Mouse (Mus musculus): ENCODE measurements around the gene Gm20388. TPM values are rescaled to one million over a fixed set of nuclear protein-coding genes. Genes with fewer than 3 reads are reported as not detected.

Gene Gm20388
- polyA plus RNA-seq, 1 experiment, result 28.1 TPM

DNA sequence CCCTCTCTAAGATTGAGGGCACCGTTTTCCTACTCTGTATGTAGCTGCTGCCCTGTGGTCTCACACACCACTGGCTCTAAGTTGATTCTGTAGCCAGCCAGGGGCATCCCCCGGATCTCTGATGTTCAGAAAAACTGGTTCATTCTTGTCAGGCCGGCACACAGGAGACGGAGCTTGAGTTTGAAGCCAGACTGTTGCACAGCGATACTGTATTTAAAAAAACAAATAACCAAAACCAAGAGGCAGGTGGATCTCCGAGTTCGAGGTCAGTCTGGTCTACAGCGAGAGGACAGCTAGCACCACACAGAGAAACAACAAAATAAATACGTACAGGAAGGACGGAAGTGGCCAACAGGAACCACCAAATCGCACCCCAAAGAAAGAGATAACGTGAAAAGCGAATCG, 3154.2 kb downstream of the Gm20388 start:
- peak overlapping the region; percentile 86 for H3K27ac ChIP-seq (ENCODE audit: insufficient read depth, low read length)
- H3K27me3 ChIP-seq (ENCODE audit: control insufficient read depth, insufficient read depth, low read length, poor library complexity, severe bottlenecking), result no peaks in the 10 kb centered on the region
- TF ChIP-seq POLR2A (IDR thresholded peaks at IDR 0.05; ENCODE audit: insufficient read depth, low read length) (no peak), EP300 (IDR thresholded peaks at IDR 0.05; ENCODE audit: insufficient read depth, low read depth, low read length) (no peak), CTCF (IDR thresholded peaks at IDR 0.05; ENCODE audit: low read depth, low read length) (no peak)
- H3K9me3 ChIP-seq (replicated peaks; ENCODE audit: control insufficient read depth, insufficient read depth, low read length, poor library complexity, severe bottlenecking), result no peaks in the 10 kb centered on the region
- H3K9ac ChIP-seq (ENCODE audit: low read depth, poor library complexity, severe bottlenecking), result peak overlapping the region; percentile 96
- peaks cover 8% of the 10 kb centered on the region for H3K36me3 ChIP-seq (ENCODE audit: control insufficient read depth, insufficient read depth, low read length, poor library complexity, severe bottlenecking)
- peak overlapping the region; percentile 95 for H3K4me3 ChIP-seq (ENCODE audit: low read depth, low read length)
- peaks cover 2% of the 10 kb centered on the region for H3K4me1 ChIP-seq (ENCODE audit: control insufficient read depth, insufficient read depth, low read length)

GRCm38 (mm10) chr8:123065214-123066100, 3154.8 kb downstream of the Gm20388 start:
- Histone ChIP-seq H3K36me3 (ENCODE audit: control insufficient read depth, insufficient read depth, low read length, poor library complexity, severe bottlenecking) (peaks cover 10% of the 10 kb centered on the region), H3K27me3 (ENCODE audit: control insufficient read depth, insufficient read depth, low read length, poor library complexity, severe bottlenecking) (no peaks in the 10 kb centered on the region), H3K4me1 (ENCODE audit: control insufficient read depth, insufficient read depth, low read length) (peaks cover 2% of the 10 kb centered on the region), H3K4me3 (ENCODE audit: low read depth, low read length) (peak overlapping the region; percentile 95), H3K9me3 (replicated peaks; ENCODE audit: control insufficient read depth, insufficient read depth, low read length, poor library complexity, severe bottlenecking) (no peaks in the 10 kb centered on the region), H3K9ac (ENCODE audit: low read depth, poor library complexity, severe bottlenecking) (peak overlapping the region; percentile 96), H3K27ac (ENCODE audit: insufficient read depth, low read length) (peak overlapping the region; percentile 86)
- TF ChIP-seq POLR2A (IDR thresholded peaks at IDR 0.05; ENCODE audit: insufficient read depth, low read length) (peak; percentile 89), CTCF (IDR thresholded peaks at IDR 0.05; ENCODE audit: low read depth, low read length) (no peak), EP300 (IDR thresholded peaks at IDR 0.05; ENCODE audit: insufficient read depth, low read depth, low read length) (0 out of 2 replicates have a peak, but pooled peaks have one; percentile 3)

DNA sequence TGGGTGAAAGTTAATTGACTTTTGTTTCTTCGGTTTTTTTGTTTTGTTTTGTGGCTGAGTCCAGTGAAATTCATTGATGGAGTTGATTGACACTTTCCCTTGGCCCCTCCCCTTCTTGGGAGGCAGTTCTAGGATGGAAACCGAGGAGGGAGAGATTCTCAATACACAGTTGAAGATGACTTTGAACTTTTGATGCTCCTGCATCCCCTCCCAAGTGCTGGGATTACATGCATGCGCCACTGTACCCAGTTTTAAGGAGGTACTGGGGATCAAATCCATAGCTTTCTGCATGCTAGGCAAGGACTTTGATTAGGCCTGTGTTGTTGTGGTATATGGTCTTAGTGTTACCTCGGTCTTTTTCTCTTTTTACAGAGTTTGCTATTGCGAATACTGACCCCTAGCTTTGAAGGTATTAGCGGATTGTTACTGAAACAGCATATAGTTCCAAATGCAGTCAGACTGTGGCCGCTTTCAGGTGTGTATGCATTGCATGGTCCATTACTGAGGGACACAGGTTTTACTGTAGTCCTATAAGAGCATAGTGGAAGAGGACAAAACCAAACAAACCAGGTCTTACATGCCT, 3155.6 kb downstream of the Gm20388 start:
- Histone ChIP-seq H3K27ac (ENCODE audit: insufficient read depth, low read length) (peak overlapping the region; percentile 60), H3K4me1 (ENCODE audit: control insufficient read depth, insufficient read depth, low read length) (peaks cover 2% of the 10 kb centered on the region), H3K9me3 (replicated peaks; ENCODE audit: control insufficient read depth, insufficient read depth, low read length, poor library complexity, severe bottlenecking) (no peaks in the 10 kb centered on the region), H3K36me3 (ENCODE audit: control insufficient read depth, insufficient read depth, low read length, poor library complexity, severe bottlenecking) (peaks cover 16% of the 10 kb centered on the region), H3K27me3 (ENCODE audit: control insufficient read depth, insufficient read depth, low read length, poor library complexity, severe bottlenecking) (no peaks in the 10 kb centered on the region), H3K9ac (ENCODE audit: low read depth, poor library complexity, severe bottlenecking) (peak overlapping the region; percentile 96), H3K4me3 (ENCODE audit: low read depth, low read length) (peak overlapping the region; percentile 86)
- TF ChIP-seq CTCF (IDR thresholded peaks at IDR 0.05; ENCODE audit: low read depth, low read length) (no peak), EP300 (IDR thresholded peaks at IDR 0.05; ENCODE audit: insufficient read depth, low read depth, low read length) (no peak)

DNA sequence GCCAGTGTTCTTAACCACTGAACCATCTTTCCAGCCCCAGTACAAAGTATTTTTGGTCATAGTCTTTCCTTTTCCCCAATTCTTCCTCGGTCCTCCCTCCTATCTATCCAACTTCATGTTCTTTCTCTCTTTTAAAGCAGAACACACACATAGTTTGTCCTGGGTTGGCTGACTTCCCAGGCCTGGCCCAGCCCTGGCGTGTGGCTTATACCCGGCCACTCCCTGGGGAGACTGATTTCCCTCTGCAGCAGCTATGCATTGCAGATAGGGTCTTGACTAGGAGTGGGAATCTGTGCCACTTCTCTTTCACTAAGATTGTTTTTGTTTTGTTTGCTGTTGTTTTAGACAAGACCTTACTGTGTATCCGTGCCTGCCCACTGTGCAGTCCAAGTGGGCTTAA, 3160.5 kb downstream of the Gm20388 start:
- H3K9me3 ChIP-seq (replicated peaks; ENCODE audit: control insufficient read depth, insufficient read depth, low read length, poor library complexity, severe bottlenecking), result no peaks in the 10 kb centered on the region
- peaks cover 24% of the 10 kb centered on the region for H3K36me3 ChIP-seq (ENCODE audit: control insufficient read depth, insufficient read depth, low read length, poor library complexity, severe bottlenecking)
- no peak overlapping the region for H3K9ac ChIP-seq (ENCODE audit: low read depth, poor library complexity, severe bottlenecking)
- H3K27me3 ChIP-seq (ENCODE audit: control insufficient read depth, insufficient read depth, low read length, poor library complexity, severe bottlenecking), result no peaks in the 10 kb centered on the region
- peaks cover 2% of the 10 kb centered on the region for H3K4me1 ChIP-seq (ENCODE audit: control insufficient read depth, insufficient read depth, low read length)
- no peak for TF ChIP-seq POLR2A (IDR thresholded peaks at IDR 0.05; ENCODE audit: insufficient read depth, low read length)
- no peak for TF ChIP-seq EP300 (IDR thresholded peaks at IDR 0.05; ENCODE audit: insufficient read depth, low read depth, low read length)
- no peak for TF ChIP-seq CTCF (IDR thresholded peaks at IDR 0.05; ENCODE audit: low read depth, low read length)
- H3K4me3 ChIP-seq (ENCODE audit: low read depth, low read length), result no peak overlapping the region
- H3K27ac ChIP-seq (ENCODE audit: insufficient read depth, low read length), result no peak overlapping the region

GRCm38 (mm10) chr8:123077213-123077612, 3166.6 kb downstream of the Gm20388 start:
- H3K4me3 ChIP-seq (ENCODE audit: low read depth, low read length), result no peak overlapping the region
- no peaks in the 10 kb centered on the region for H3K27me3 ChIP-seq (ENCODE audit: control insufficient read depth, insufficient read depth, low read length, poor library complexity, severe bottlenecking)
- no peaks in the 10 kb centered on the region for H3K4me1 ChIP-seq (ENCODE audit: control insufficient read depth, insufficient read depth, low read length)
- H3K27ac ChIP-seq (ENCODE audit: insufficient read depth, low read length), result no peak overlapping the region
- no peak for TF ChIP-seq CTCF (IDR thresholded peaks at IDR 0.05; ENCODE audit: low read depth, low read length)
- TF ChIP-seq POLR2A (IDR thresholded peaks at IDR 0.05; ENCODE audit: insufficient read depth, low read length), result no peak
- no peak for TF ChIP-seq EP300 (IDR thresholded peaks at IDR 0.05; ENCODE audit: insufficient read depth, low read depth, low read length)
- H3K9ac ChIP-seq (ENCODE audit: low read depth, poor library complexity, severe bottlenecking), result no peak overlapping the region
- no peaks in the 10 kb centered on the region for H3K9me3 ChIP-seq (replicated peaks; ENCODE audit: control insufficient read depth, insufficient read depth, low read length, poor library complexity, severe bottlenecking)
- peaks cover 30% of the 10 kb centered on the region for H3K36me3 ChIP-seq (ENCODE audit: control insufficient read depth, insufficient read depth, low read length, poor library complexity, severe bottlenecking)

- no peaks in the 10 kb centered on the region for H3K4me1 ChIP-seq (ENCODE audit: control insufficient read depth, insufficient read depth, low read length)
- no peak overlapping the region for H3K4me3 ChIP-seq (ENCODE audit: low read depth, low read length)
- H3K9ac ChIP-seq (ENCODE audit: low read depth, poor library complexity, severe bottlenecking), result no peak overlapping the region
- no peak for TF ChIP-seq CTCF (IDR thresholded peaks at IDR 0.05; ENCODE audit: low read depth, low read length)
- no peak for TF ChIP-seq EP300 (IDR thresholded peaks at IDR 0.05; ENCODE audit: insufficient read depth, low read depth, low read length)
- TF ChIP-seq POLR2A (IDR thresholded peaks at IDR 0.05; ENCODE audit: insufficient read depth, low read length), result no peak
- H3K27ac ChIP-seq (ENCODE audit: insufficient read depth, low read length), result no peak overlapping the region
- H3K27me3 ChIP-seq (ENCODE audit: control insufficient read depth, insufficient read depth, low read length, poor library complexity, severe bottlenecking), result no peaks in the 10 kb centered on the region
- peaks cover 36% of the 10 kb centered on the region for H3K36me3 ChIP-seq (ENCODE audit: control insufficient read depth, insufficient read depth, low read length, poor library complexity, severe bottlenecking)
- no peaks in the 10 kb centered on the region for H3K9me3 ChIP-seq (replicated peaks; ENCODE audit: control insufficient read depth, insufficient read depth, low read length, poor library complexity, severe bottlenecking)
Measured at GRCm38 (mm10) chr8:123082993-123083392, 3172.4 kb downstream of the Gm20388 start.

All from ES-Bruce4 (cell line).